Mouse (Mus musculus) heart, embryonic 13.5 days (tissue): ENCODE data around the gene Id4. TPM values are rescaled to one million over a fixed set of nuclear protein-coding genes. Genes with fewer than 3 reads are reported as not detected.

Experiments used
- ATAC-seq: fragments of 200-750 bp; cut with Nextera tagmentation; 2 replicates; pipeline ENCODE4 v1.8.0; 2017; ENCODE audit warnings: moderate TSS enrichment; ENCODE audit not compliant: insufficient number of reproducible peaks, low FRiP score, low TSS enrichment; ENCODE audit errors: extremely low read depth
- H3K27ac ChIP-seq: fragments of 300-500 bp; sonication (generic); replicated peaks from 2 replicates; pipeline ENCODE4 v1.5.1; 2015; ENCODE audit warnings: moderate library complexity, mild to moderate bottlenecking, inconsistent platforms
- H3K27me3 ChIP-seq: fragments of 300-500 bp; sonication (generic); replicated peaks from 2 replicates; pipeline ENCODE4 v1.6.1; 2015; ENCODE audit warnings: mild to moderate bottlenecking, inconsistent platforms
- H3K36me3 ChIP-seq: fragments of 300-500 bp; sonication (generic); 2 replicates; pipeline ENCODE4 v1.6.1; 2015; ENCODE audit warnings: mild to moderate bottlenecking, inconsistent platforms
- H3K4me1 ChIP-seq: fragments of 300-500 bp; sonication (generic); 2 replicates; pipeline ENCODE4 v1.6.1; 2015; ENCODE audit warnings: inconsistent platforms
- H3K4me2 ChIP-seq: fragments of 300-500 bp; sonication (generic); 2 replicates; pipeline ENCODE4 v1.6.1; 2015; ENCODE audit warnings: inconsistent platforms, mild to moderate bottlenecking, moderate library complexity
- H3K4me3 ChIP-seq: fragments of 300-500 bp; sonication (generic); 2 replicates; pipeline ENCODE4 v1.5.1; 2015; ENCODE audit warnings: moderate library complexity, mild to moderate bottlenecking, inconsistent platforms
- H3K9ac ChIP-seq: fragments of 300-500 bp; sonication (generic); 2 replicates; pipeline ENCODE4 v1.6.1; 2015; ENCODE audit warnings: inconsistent platforms, mild to moderate bottlenecking, moderate library complexity
- H3K9me3 ChIP-seq: fragments of 300-500 bp; sonication (generic); 2 replicates; pipeline ENCODE4 v1.6.1; 2016; ENCODE audit warnings: inconsistent platforms
- WGBS: fragments of 180-500 bp; shearing (Covaris S2); methylation state at CpG from one replicate; pipeline ENCODE4 v1.1.7; 2015; ENCODE audit warnings: mixed read lengths; 5-methylcytosine and 5-hydroxymethylcytosine counted together
- polyA plus RNA-seq: library from polyadenylated mRNA; unstranded; fragments of >200 nt; fragmentation: Nextera tagmentation; extraction: Ambion mirVana; gene quantifications from 2 replicates; pipeline ENCODE4 v1.2.1, GENCODE M21; 2015

Id4 gene
- 2.5 and 2.6 TPM in 2 replicates for polyA plus RNA-seq

GRCm38 (mm10) chr13:48260690-48261278 lies at the start of gene Id4:
Gene Id4, plus strand, starts transcription at chr13:48261228.
- under 1% methylated on average over 52 of the region's 52 CpGs for WGBS
- ATAC-seq: peak; percentile 95
- Histone ChIP-seq H3K4me1 (peaks cover 18% of the 10 kb centered on the region), H3K4me3 (peak within 1 kb of the TSS; percentile 82), H3K9me3 (no peaks in the 10 kb centered on the region), H3K9ac (peak within 1 kb of the TSS; percentile 91), H3K36me3 (no peaks in the 10 kb centered on the region), H3K27me3 (peaks cover 5% of the 10 kb centered on the region), H3K4me2 (peak within 1 kb of the TSS; percentile 97), H3K27ac (peak within 1 kb of the TSS; percentile 85)

DNA sequence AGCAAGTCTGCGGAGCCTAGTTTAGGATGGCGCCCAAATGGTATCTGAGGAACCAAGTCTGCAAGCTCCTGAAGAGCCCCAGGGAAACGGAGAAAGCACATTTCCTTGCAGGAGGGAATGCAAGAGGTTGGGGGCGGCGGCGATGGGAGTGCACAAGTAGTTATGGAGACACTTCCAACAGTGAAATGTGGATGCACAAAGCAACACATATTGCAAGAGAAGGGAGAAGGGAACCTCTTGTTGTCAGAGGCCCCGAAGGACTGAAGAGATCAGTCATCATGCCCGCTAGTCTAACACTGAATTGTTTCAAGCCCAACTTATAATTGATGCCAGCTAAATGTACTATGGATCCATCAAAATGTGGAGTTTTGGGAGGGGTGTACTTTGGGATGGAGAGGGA lies 33.9 kb upstream of the Id4 start:
- 0 out of 2 replicates have a peak overlapping the region, but pooled peaks have one; percentile 50 for H3K9ac ChIP-seq
- WGBS: 30% methylated on average over 8 of the region's 8 CpGs

GRCm38 (mm10) chr13:48227712-48228111 lies 33.3 kb upstream of the Id4 start:
- peak overlapping the region; percentile 82 for H3K9ac ChIP-seq
- no peaks in the 10 kb centered on the region for H3K27me3 ChIP-seq
- H3K36me3 ChIP-seq: no peaks in the 10 kb centered on the region
- peak overlapping the region; percentile 93 for H3K27ac ChIP-seq
- peaks cover 22% of the 10 kb centered on the region for H3K4me1 ChIP-seq
- peak overlapping the region; percentile 76 for H3K4me2 ChIP-seq
- WGBS: under 1% methylated on average over 38 of the region's 38 CpGs
- H3K4me3 ChIP-seq: peak overlapping the region; percentile 48
- no peaks in the 10 kb centered on the region for H3K9me3 ChIP-seq
- ATAC-seq: peak; percentile 79

More for the DNA sequence above, 33.9 kb upstream of the Id4 start:
- Histone ChIP-seq H3K27me3 (no peaks in the 10 kb centered on the region), H3K9me3 (no peaks in the 10 kb centered on the region), H3K27ac (peak overlapping the region; percentile 66), H3K36me3 (no peaks in the 10 kb centered on the region), H3K4me1 (peaks cover 22% of the 10 kb centered on the region), H3K4me3 (peak overlapping the region; percentile 48), H3K4me2 (peak overlapping the region; percentile 76)
- no peak for ATAC-seq

GRCm38 (mm10) chr13:48228114-48228513 lies 32.9 kb upstream of the Id4 start:
- H3K36me3 ChIP-seq: no peaks in the 10 kb centered on the region
- 15% methylated on average over 4 of the region's 4 CpGs for WGBS
- H3K9ac ChIP-seq: peak overlapping the region; percentile 82
- H3K9me3 ChIP-seq: no peaks in the 10 kb centered on the region
- peak overlapping the region; percentile 48 for H3K4me3 ChIP-seq
- H3K27me3 ChIP-seq: no peaks in the 10 kb centered on the region
- no peak for ATAC-seq
- peak overlapping the region; percentile 76 for H3K4me2 ChIP-seq
- peak overlapping the region; percentile 93 for H3K27ac ChIP-seq
- peaks cover 22% of the 10 kb centered on the region for H3K4me1 ChIP-seq

DNA sequence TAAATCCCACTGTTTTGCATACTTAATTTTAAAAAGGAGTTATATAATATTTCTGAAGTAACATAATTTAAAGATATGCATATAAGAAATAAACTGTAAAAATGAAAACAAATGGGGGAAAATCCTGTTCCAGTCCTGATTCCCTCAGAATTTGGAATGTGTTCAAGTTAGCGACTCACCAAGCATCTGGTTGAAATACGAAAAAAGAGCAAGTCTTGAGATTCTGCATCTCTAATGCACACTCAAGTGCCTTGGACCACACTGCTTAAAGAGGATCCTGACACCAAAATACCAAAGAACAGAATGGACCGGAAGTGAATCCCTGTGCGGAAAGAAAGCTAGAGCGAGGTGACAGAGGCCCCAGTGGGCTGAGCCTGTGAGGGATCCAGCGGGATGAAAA lies 30.0 kb upstream of the Id4 start:
- Histone ChIP-seq H3K27ac (peak overlapping the region; percentile 28; the same call in 1 of the 2 replicates), H3K4me3 (no peak overlapping the region), H3K9ac (no peak overlapping the region), H3K27me3 (no peaks in the 10 kb centered on the region), H3K4me1 (peaks cover 22% of the 10 kb centered on the region), H3K36me3 (no peaks in the 10 kb centered on the region), H3K9me3 (no peaks in the 10 kb centered on the region), H3K4me2 (0 out of 2 replicates have a peak overlapping the region, but pooled peaks have one; percentile 20)
- WGBS: 56% methylated on average over 6 of the region's 6 CpGs
- no peak for ATAC-seq

DNA sequence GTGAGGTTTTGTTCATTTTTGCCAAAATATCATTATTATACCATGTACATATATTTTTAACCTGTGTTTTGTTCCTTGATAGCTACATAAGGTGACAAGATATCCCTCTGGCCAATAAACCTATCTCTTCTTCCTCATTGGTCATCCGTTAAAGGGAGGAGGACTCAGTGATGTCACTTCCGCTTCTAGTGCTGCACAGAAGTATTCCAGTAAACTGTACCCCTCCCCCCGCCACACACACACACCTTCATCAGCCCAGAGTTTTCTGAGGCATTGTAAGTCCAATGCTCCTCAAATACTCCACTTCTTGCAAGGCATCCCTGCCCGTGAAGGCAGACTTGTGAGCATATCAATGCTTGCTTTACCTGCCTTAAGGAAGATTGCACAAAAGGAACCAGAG lies 24.6 kb upstream of the Id4 start:
- Histone ChIP-seq H3K4me3 (no peak overlapping the region), H3K4me1 (peaks cover 6% of the 10 kb centered on the region; the same call in 1 of the 2 replicates), H3K27ac (no peak overlapping the region), H3K36me3 (no peaks in the 10 kb centered on the region), H3K27me3 (no peaks in the 10 kb centered on the region), H3K9ac (no peak overlapping the region), H3K9me3 (no peaks in the 10 kb centered on the region), H3K4me2 (no peak overlapping the region)
- ATAC-seq: no peak
- 67% methylated on average over 4 of the region's 4 CpGs for WGBS

DNA sequence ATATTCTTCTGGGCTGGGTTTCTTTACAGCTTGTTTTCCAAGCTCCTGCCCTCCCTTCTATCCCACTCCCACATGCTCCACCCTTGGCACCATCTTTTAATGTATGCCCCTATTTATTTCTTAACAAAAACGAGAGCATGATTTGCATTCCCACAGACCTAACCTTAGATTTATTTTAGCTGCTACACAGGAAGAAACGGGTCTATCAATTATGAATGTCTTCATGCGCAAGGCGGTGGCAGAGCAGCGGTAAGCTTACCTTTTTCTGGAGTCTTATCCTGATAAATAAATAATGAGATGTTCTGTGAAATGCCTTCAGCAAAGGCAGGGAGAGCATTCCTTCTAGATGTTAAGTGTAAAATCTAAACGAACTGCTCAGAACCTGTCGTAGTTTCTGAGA lies 24.2 kb upstream of the Id4 start:
- H3K4me3 ChIP-seq: no peak overlapping the region
- 72% methylated on average over 7 of the region's 7 CpGs for WGBS
- H3K9me3 ChIP-seq: no peaks in the 10 kb centered on the region
- no peaks in the 10 kb centered on the region for H3K27me3 ChIP-seq
- no peak overlapping the region for H3K4me2 ChIP-seq
- H3K27ac ChIP-seq: no peak overlapping the region
- ATAC-seq: no peak
- H3K4me1 ChIP-seq: peaks cover 3% of the 10 kb centered on the region; the same call in 1 of the 2 replicates
- H3K36me3 ChIP-seq: no peaks in the 10 kb centered on the region
- H3K9ac ChIP-seq: no peak overlapping the region

GRCm38 (mm10) chr13:48237516-48237915 lies 23.5 kb upstream of the Id4 start:
- Histone ChIP-seq H3K27ac (no peak overlapping the region), H3K9me3 (no peaks in the 10 kb centered on the region), H3K27me3 (no peaks in the 10 kb centered on the region), H3K4me3 (no peak overlapping the region), H3K9ac (no peak overlapping the region), H3K36me3 (no peaks in the 10 kb centered on the region), H3K4me1 (peaks cover 3% of the 10 kb centered on the region; the same call in 1 of the 2 replicates), H3K4me2 (0 out of 2 replicates have a peak overlapping the region, but pooled peaks have one; percentile 1)
- no peak for ATAC-seq
- WGBS: 8% methylated on average over 4 of the region's 4 CpGs

- no peak overlapping the region for H3K4me2 ChIP-seq
- no peak for ATAC-seq
- no peaks in the 10 kb centered on the region for H3K9me3 ChIP-seq
- H3K27ac ChIP-seq: no peak overlapping the region
- H3K36me3 ChIP-seq: no peaks in the 10 kb centered on the region
- no peaks in the 10 kb centered on the region for H3K27me3 ChIP-seq
- no peak overlapping the region for H3K9ac ChIP-seq
- H3K4me1 ChIP-seq: no peaks in the 10 kb centered on the region
- WGBS: 49% methylated on average over 5 of the region's 5 CpGs
- no peak overlapping the region for H3K4me3 ChIP-seq
These were observed 15.6 kb upstream of the Id4 start for GRCm38 (mm10) chr13:48245235-48246012.

DNA sequence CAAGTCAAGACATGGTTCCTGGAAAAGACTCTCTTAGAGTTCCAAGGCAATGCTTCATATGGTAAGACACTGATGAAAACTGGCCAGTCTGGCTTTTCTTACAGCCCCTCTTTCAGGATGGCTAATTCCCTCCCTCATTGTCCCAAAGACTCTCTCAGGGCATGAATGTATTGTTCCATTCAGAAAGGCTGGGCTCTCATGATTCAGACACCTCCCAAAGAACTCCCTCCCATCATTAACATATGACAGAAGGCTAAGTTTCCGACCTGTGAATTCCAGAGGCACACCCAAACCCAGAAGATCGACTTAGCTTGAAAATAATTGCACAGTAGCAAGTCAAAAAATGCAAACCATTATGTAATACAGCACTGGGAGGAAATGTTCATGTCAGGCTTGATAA lies 8.5 kb upstream of the Id4 start:
- H3K4me2 ChIP-seq: no peak overlapping the region
- no peak overlapping the region for H3K4me3 ChIP-seq
- no peaks in the 10 kb centered on the region for H3K36me3 ChIP-seq
- 65% methylated on average over 2 of the region's 2 CpGs for WGBS
- no peak overlapping the region for H3K27ac ChIP-seq
- H3K9me3 ChIP-seq: 0 out of 2 replicates have a peak, but pooled peaks cover 10% of the 10 kb centered on the region
- H3K27me3 ChIP-seq: no peaks in the 10 kb centered on the region
- ATAC-seq: no peak
- peaks cover 6% of the 10 kb centered on the region for H3K4me1 ChIP-seq
- H3K9ac ChIP-seq: no peak overlapping the region

- Histone ChIP-seq H3K9ac (no peak overlapping the region), H3K36me3 (no peaks in the 10 kb centered on the region), H3K4me3 (no peak overlapping the region), H3K4me2 (no peak overlapping the region), H3K27me3 (no peaks in the 10 kb centered on the region), H3K4me1 (peaks cover 6% of the 10 kb centered on the region), H3K27ac (no peak overlapping the region), H3K9me3 (0 out of 2 replicates have a peak, but pooled peaks cover 10% of the 10 kb centered on the region)
- no peak for ATAC-seq
- WGBS: 84% methylated on average over 8 of the region's 8 CpGs
These were observed 6.0 kb upstream of the Id4 start for GRCm38 (mm10) chr13:48255026-48255425.
